Comparison of ENCODE assay signal across 20 mouse cellular contexts in the genomic region with DNA sequence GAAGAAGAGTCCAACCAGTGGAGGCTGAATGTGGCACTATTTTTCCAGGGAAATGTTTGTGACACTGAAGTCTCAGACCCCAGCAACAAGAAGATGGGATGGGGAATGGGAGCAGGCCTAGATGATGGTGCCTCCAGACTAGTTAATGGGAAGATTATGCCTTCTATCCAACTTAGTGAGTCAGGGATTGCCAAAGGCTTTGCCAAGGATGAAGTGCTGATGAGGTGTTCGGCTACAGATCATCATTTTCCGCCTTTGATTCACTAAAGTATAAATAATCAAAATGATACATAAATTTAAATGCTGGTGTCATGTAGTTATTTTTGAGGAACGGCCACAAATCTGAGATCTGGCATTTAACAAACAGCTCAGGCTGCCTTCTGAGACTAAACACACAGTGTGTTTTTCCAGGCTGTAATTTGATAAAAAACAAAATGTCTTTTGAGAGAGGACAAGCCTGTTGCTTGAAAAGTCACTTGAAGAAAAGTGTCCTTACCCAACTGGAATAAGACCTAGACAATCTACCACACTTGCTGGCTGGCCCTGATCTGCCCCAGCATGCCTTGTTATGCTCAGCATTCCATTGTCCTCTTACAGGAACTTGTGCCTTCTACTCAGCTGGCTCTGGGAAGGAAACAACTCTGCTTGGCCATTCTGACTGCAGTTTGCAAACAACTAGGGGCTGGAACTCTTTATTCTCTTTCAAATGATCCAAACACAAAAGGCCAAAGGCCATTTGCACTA.
A peak's percentile ranks its signal among the peaks of the same experiment; 100 is the strongest.
DNase-seq lines count a peak whose midpoint lies in the region; ATAC-seq and TF ChIP-seq lines count a peak whose summit lies in the region.
"Had no signal": no experiment of that assay in that cellular context is flagged by ENCODE, and none has a peak within 500 bp of the region (broad histone marks: within the 10 kb centered on the region; RNA-seq: fewer than 3 reads in every experiment).

No protein-coding gene starts in this region.

- H3K4me1 ChIP-seq in liver, adult 2 months (ENCODE audit: control insufficient read depth, insufficient read depth, low read length) = no peaks in the 10 kb centered on the region
- H3K4me1 ChIP-seq in ES-Bruce4 (ENCODE audit: control insufficient read depth, insufficient read depth, low read length) = no peaks in the 10 kb centered on the region
- H3K4me1 ChIP-seq in lung, embryonic 16.5 days (replicated peaks; ENCODE audit: control insufficient read depth, insufficient read depth, low read length) = peaks cover 3% of the 10 kb centered on the region; the same call in 1 of the 2 replicates
- H3K4me1 ChIP-seq in midbrain, postnatal 0 days (ENCODE audit: insufficient read depth, low read length) = no peaks in the 10 kb centered on the region
- H3K4me1 ChIP-seq: embryonic facial prominence, embryonic 10.5 days; heart, embryonic 13.5 days; hindbrain, embryonic 15.5 days had no signal

- TF ChIP-seq CTCF in liver, adult 2 months (IDR thresholded peaks at IDR 0.05; ENCODE audit: low read depth, low read length) = no peak
- TF ChIP-seq CTCF in ES-Bruce4 (IDR thresholded peaks at IDR 0.05; ENCODE audit: low read depth, low read length) = no peak
- no peak for TF ChIP-seq CTCF in midbrain, postnatal 0 days (IDR thresholded peaks at IDR 0.05)

- no peaks in the 10 kb centered on the region; the same call in 1 of the 2 replicates for H3K9me3 ChIP-seq in ES-Bruce4 (replicated peaks; ENCODE audit: control insufficient read depth, insufficient read depth, low read length, poor library complexity, severe bottlenecking)
- H3K9me3 ChIP-seq in lung, embryonic 16.5 days (ENCODE audit: control insufficient read depth, low read length) = no peaks in the 10 kb centered on the region
- H3K9me3 ChIP-seq in midbrain, postnatal 0 days (ENCODE audit: low read length) = no peaks in the 10 kb centered on the region
- H3K9me3 ChIP-seq: embryonic facial prominence, embryonic 10.5 days; heart, embryonic 13.5 days; hindbrain, embryonic 15.5 days had no signal

- 85% methylated on average over 3 of the region's 3 CpGs for WGBS in liver, adult 2 months
- 62% methylated on average over 3 of the region's 3 CpGs for WGBS in lung, embryonic 16.5 days
- 92% methylated on average over 3 of the region's 3 CpGs for WGBS in midbrain, postnatal 0 days

- no peak overlapping the region for H3K4me3 ChIP-seq in liver, adult 2 months (ENCODE audit: insufficient read depth, low read depth, low read length)
- no peak overlapping the region for H3K4me3 ChIP-seq in ES-Bruce4 (ENCODE audit: low read depth, low read length)
- no peak overlapping the region for H3K4me3 ChIP-seq in lung, embryonic 16.5 days (ENCODE audit: low read length)
- H3K4me3 ChIP-seq in midbrain, postnatal 0 days (ENCODE audit: low read depth, low read length) = no peak overlapping the region
- H3K4me3 ChIP-seq: embryonic facial prominence, embryonic 10.5 days; gastrocnemius, adult 2 months; heart, embryonic 13.5 days; hindbrain, embryonic 15.5 days had no signal

- no peaks in the 10 kb centered on the region for H3K79me2 ChIP-seq in liver, adult 2 months (ENCODE audit: control insufficient read depth, insufficient read depth, low read length)

- peak; percentile 95 for TF ChIP-seq EP300 in ES-Bruce4 (IDR thresholded peaks at IDR 0.05; ENCODE audit: insufficient read depth, low read depth, low read length)

- intact Hi-C loops in left cerebral cortex, postnatal 10 days (cut with DNase I) = no loop called here

- H3K27me3 ChIP-seq in liver, adult 2 months (ENCODE audit: control insufficient read depth, insufficient read depth, low read length) = no peaks in the 10 kb centered on the region
- H3K27me3 ChIP-seq in ES-Bruce4 (ENCODE audit: control insufficient read depth, insufficient read depth, low read length, poor library complexity, severe bottlenecking) = no peaks in the 10 kb centered on the region
- H3K27me3 ChIP-seq in lung, embryonic 16.5 days (ENCODE audit: control insufficient read depth, insufficient read depth, low read depth, low read length) = no peaks in the 10 kb centered on the region
- H3K27me3 ChIP-seq in midbrain, postnatal 0 days (ENCODE audit: insufficient read depth, low read length) = no peaks in the 10 kb centered on the region
- H3K27me3 ChIP-seq: heart, embryonic 13.5 days; hindbrain, embryonic 15.5 days had no signal

- peak; percentile 18 for DNase-seq in liver, adult 2 months (ENCODE audit: extremely low read depth, low read depth, low spot score)
- DNase-seq in liver = no peak
- DNase-seq in lung, postnatal 25 days (ENCODE audit: low spot score) = peak; percentile 15
- DNase-seq in adrenal gland, postnatal 4 days (ENCODE audit: low spot score in 2 of 2) = no peak
- no peak for DNase-seq in left cerebral cortex, postnatal 10 days (ENCODE audit: extremely low spot score in 1 of 2, low spot score in 2 of 2)
- no peak for DNase-seq in midbrain, postnatal 0 days (ENCODE audit: low spot score)
- DNase-seq: adrenal gland, adult 8-10 months; adrenal gland, postnatal 36 days; cerebellum, adult 11 months; cerebellum, adult 9-10 months; cerebellum, postnatal 25 days; gastrocnemius, adult 2 months; gastrocnemius, postnatal 25 days; heart, postnatal 36 days had no signal

- ATAC-seq in lung, embryonic 16.5 days (ENCODE audit: low read depth) = peak; percentile 67
- ATAC-seq in midbrain, postnatal 0 days (ENCODE audit: low FRiP score) = no peak
- ATAC-seq: forebrain, embryonic 14.5 days had no signal

- H3K4me2 ChIP-seq in lung, embryonic 16.5 days (ENCODE audit: low read depth, low read length) = no peak overlapping the region
- H3K4me2 ChIP-seq in midbrain, postnatal 0 days (ENCODE audit: low read depth, low read length, poor library complexity, severe bottlenecking) = no peak overlapping the region
- H3K4me2 ChIP-seq: heart, embryonic 13.5 days; hindbrain, embryonic 15.5 days had no signal

- TF ChIP-seq POLR2A in liver, adult 2 months (IDR thresholded peaks at IDR 0.05; ENCODE audit: extremely low read depth, insufficient read depth, low read length) = no peak
- no peak for TF ChIP-seq POLR2A in ES-Bruce4 (IDR thresholded peaks at IDR 0.05; ENCODE audit: insufficient read depth, low read length)

- no peak overlapping the region for H3K9ac ChIP-seq in liver, adult 2 months (ENCODE audit: low read depth, low read length)
- H3K9ac ChIP-seq in ES-Bruce4 (ENCODE audit: low read depth, poor library complexity, severe bottlenecking) = no peak overlapping the region
- H3K9ac ChIP-seq in lung, embryonic 16.5 days (ENCODE audit: low read length) = no peak overlapping the region
- no peak overlapping the region for H3K9ac ChIP-seq in midbrain, postnatal 0 days (replicated peaks; ENCODE audit: low read length, poor library complexity, severe bottlenecking)
- H3K9ac ChIP-seq: heart, embryonic 13.5 days; hindbrain, embryonic 15.5 days had no signal

- H3K36me3 ChIP-seq in liver, adult 2 months (ENCODE audit: control insufficient read depth, insufficient read depth, low read length) = no peaks in the 10 kb centered on the region
- no peaks in the 10 kb centered on the region for H3K36me3 ChIP-seq in ES-Bruce4 (ENCODE audit: control insufficient read depth, insufficient read depth, low read length, poor library complexity, severe bottlenecking)
- H3K36me3 ChIP-seq in lung, embryonic 16.5 days (ENCODE audit: control insufficient read depth, insufficient read depth, low read length) = no peaks in the 10 kb centered on the region
- no peaks in the 10 kb centered on the region for H3K36me3 ChIP-seq in midbrain, postnatal 0 days (ENCODE audit: insufficient read depth, low read length)
- H3K36me3 ChIP-seq: embryonic facial prominence, embryonic 10.5 days; heart, embryonic 13.5 days; hindbrain, embryonic 15.5 days had no signal

- no peak overlapping the region for H3K27ac ChIP-seq in liver, adult 2 months (replicated peaks; ENCODE audit: insufficient read depth, low read depth, low read length)
- H3K27ac ChIP-seq in ES-Bruce4 (ENCODE audit: insufficient read depth, low read length) = peak overlapping the region; percentile 82
- H3K27ac ChIP-seq in lung, embryonic 16.5 days (ENCODE audit: low read length) = no peak overlapping the region; the same call in 1 of the 2 replicates
- no peak overlapping the region for H3K27ac ChIP-seq in midbrain, postnatal 0 days (ENCODE audit: low read depth, low read length)
- H3K27ac ChIP-seq: embryonic facial prominence, embryonic 10.5 days; gastrocnemius, adult 2 months; heart, embryonic 13.5 days; hindbrain, embryonic 15.5 days had no signal

Comparison
In these comparisons a context has a peak if more than half of its experiments do, and no peak if none do; other contexts are left out.
1. DNase-seq: peak in liver, adult 2 months (single experiment) and lung, postnatal 25 days (single experiment); none in liver (single experiment), adrenal gland, postnatal 4 days (0 of 2), left cerebral cortex, postnatal 10 days (0 of 2) and midbrain, postnatal 0 days (single experiment).